Mouse (Mus musculus): Measurements from ENCODE around the gene Leng9. TPM values are rescaled to one million over a fixed set of nuclear protein-coding genes. Genes with fewer than 3 reads are reported as not detected.

Leng9 gene
- polyA plus RNA-seq, 1 experiment from 2014 or later: 4.8 TPM

DNA sequence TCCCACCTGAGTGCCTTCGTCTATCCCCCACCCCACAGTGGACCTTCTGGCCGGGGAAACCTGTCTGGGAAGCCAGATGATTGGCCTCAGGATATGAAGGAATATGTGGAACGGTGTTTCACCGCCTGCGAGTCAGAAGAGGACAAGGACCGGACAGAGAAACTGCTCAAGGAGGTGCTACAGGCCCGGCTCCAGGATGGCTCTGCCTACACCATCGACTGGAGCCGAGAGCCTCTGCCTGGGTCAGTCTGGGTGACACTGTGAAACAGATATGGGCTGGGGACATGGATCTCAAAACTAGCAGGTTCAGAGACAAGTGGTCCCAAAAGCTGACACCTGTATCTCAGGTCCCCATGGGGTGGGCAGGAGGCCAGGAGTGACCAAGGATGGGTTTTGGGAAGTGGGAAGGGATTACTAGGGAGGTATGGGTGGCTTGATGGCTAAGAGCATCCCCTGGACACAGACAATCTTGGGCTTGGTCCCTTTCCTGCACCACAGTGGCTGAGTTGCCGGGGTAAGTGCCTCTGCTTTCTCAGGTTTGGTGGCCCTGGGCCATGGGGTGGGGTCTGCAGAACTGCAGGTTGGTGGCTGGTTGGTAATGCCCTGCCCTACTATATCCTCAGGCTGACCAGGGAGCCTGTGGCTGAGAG is 7.3 kb downstream of the Leng9 start:
- Histone ChIP-seq H3K4me1 (peaks cover 13% of the 10 kb centered on the region), H3K36me3 (peaks cover 86% of the 10 kb centered on the region), H3K27me3 (replicated peaks) (no peaks in the 10 kb centered on the region), H3K4me3 (replicated peaks) (no peak overlapping the region), H3K4me2 (no peak overlapping the region), H3K9me3 (no peaks in the 10 kb centered on the region), H3K27ac (no peak overlapping the region), H3K9ac (no peak overlapping the region)
- no peak; the same call in 1 of the 2 replicates for ATAC-seq (ENCODE audit: insufficient read depth, low FRiP score, low read depth)
- WGBS: 95% methylated on average over 10 of the region's 10 CpGs

DNA sequence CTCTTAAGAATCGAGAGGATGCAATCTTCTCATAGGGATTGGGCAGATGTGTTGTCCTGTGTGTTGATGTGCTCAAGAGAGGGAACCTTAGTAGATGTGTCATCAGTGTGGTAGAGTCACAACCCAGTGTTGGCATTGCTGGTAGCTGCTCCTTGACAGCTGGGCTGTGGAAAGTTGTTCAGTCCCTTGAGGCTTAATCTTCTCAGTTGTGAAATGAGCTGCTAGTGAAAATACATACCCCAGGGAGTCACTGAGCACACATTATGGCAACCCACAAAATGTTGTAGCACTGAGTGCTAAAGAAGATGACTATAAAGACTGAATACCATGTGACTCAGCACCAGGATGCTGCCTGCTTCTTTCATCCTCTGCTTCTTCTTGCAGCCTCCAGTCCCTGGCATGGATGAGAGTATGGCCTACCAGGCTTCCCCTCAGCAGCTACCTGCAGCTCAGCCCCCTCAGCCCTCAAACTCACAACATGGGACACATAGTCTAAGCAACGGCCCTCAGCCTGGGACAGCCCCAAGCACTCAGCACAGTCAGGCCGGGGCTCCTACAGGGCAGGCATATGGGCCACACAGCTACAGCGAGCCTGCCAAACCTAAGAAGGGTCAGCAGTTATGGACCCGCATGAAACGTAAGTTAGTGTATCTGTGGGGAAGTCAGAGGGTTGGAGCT is 8.4 kb downstream of the Leng9 start:
- Histone ChIP-seq H3K36me3 (peaks cover 83% of the 10 kb centered on the region), H3K9ac (no peak overlapping the region), H3K27me3 (replicated peaks) (no peaks in the 10 kb centered on the region), H3K4me3 (replicated peaks) (no peak overlapping the region), H3K9me3 (no peaks in the 10 kb centered on the region), H3K4me2 (no peak overlapping the region), H3K27ac (no peak overlapping the region), H3K4me1 (peaks cover 9% of the 10 kb centered on the region)
- 89% methylated on average over 6 of the region's 6 CpGs for WGBS
- ATAC-seq (ENCODE audit: insufficient read depth, low FRiP score, low read depth): no peak

DNA sequence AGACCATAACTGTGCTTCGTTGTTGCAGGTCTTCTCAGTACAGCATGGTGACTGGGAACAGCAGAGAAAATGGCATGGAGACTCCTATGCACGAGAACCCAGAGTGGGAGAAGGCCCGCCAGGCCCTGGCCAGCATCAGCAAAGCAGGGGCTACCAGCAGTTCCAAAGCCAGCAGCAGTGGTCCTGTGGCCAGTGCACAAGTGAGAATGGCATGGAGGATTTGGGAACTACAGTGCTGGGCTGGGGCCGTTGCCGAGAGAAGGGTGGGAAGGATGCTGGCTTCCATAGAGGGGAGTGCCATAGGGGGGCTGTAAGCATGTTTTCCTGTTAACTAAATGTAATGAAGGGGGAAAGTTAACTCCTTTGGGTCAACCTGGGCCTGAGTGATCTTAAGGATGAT is 10.8 kb downstream of the Leng9 start:
- ATAC-seq (ENCODE audit: insufficient read depth, low FRiP score, low read depth): no peak

DNA sequence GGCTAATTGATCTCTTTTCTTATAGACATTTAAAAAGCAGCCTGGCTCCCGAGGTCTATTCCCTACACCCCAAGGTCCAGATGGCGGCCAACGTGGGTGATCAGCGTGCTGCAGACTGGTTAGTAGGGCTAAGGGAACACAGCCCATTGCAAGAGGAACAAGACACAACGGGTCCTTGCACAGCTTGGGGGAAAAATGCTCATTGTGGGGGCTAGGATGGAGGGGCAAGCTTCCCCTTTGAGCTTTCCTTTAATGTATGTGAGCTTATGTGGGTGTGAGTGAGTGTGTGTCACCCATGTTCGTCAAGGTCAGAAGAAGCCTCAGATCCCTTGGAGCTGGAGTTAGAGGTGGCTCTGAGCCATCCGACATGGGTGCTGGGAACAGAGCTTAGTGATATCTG is 11.5 kb downstream of the Leng9 start:
- peaks cover 52% of the 10 kb centered on the region for H3K36me3 ChIP-seq
- no peak overlapping the region; the same call in 1 of the 2 replicates for H3K4me3 ChIP-seq (replicated peaks)
- H3K27ac ChIP-seq: no peak overlapping the region
- no peaks in the 10 kb centered on the region for H3K9me3 ChIP-seq
- ATAC-seq (ENCODE audit: insufficient read depth, low FRiP score, low read depth): no peak
- peaks cover 11% of the 10 kb centered on the region for H3K4me1 ChIP-seq
- no peak overlapping the region for H3K4me2 ChIP-seq
- 92% methylated on average over 7 of the region's 7 CpGs for WGBS
- H3K27me3 ChIP-seq (replicated peaks): no peaks in the 10 kb centered on the region
- no peak overlapping the region for H3K9ac ChIP-seq

More for the DNA sequence above, 10.8 kb downstream of the Leng9 start:
- H3K4me1 ChIP-seq: peaks cover 11% of the 10 kb centered on the region
- no peaks in the 10 kb centered on the region for H3K27me3 ChIP-seq (replicated peaks)
- H3K27ac ChIP-seq: no peak overlapping the region
- no peak overlapping the region for H3K4me2 ChIP-seq
- no peak overlapping the region for H3K9ac ChIP-seq
- WGBS: 93% methylated on average over 5 of the region's 5 CpGs
- H3K36me3 ChIP-seq: peaks cover 59% of the 10 kb centered on the region
- no peaks in the 10 kb centered on the region for H3K9me3 ChIP-seq
- no peak overlapping the region for H3K4me3 ChIP-seq (replicated peaks)

DNA sequence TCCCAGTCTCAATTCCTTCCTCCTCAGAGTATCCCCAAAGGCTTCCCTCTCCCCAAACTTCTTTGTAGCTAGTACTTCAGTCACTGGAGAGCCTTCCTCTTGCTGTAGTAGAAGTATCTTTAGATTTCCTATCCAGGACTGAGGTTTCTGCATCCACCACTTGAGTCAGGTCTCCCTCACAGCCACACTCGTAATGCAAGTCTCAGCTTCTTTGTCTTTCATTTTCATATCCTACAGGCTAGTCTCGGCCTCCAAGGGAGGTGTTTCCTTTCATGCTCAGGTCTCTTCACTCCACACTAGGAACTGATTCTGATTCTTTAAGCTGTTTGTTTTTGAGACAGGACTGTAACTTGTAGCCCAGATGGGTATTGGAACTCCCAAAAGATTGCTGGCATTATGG is 12.0 kb downstream of the Leng9 start:
- peak overlapping the region; percentile 90 for H3K4me3 ChIP-seq (replicated peaks)
- peaks cover 11% of the 10 kb centered on the region for H3K4me1 ChIP-seq
- H3K9ac ChIP-seq: peak overlapping the region; percentile 88; the same call in 1 of the 2 replicates
- H3K4me2 ChIP-seq: peak overlapping the region; percentile 83
- no peak overlapping the region for H3K27ac ChIP-seq
- no peaks in the 10 kb centered on the region for H3K9me3 ChIP-seq
- ATAC-seq (ENCODE audit: insufficient read depth, low FRiP score, low read depth): no peak
- H3K36me3 ChIP-seq: peaks cover 48% of the 10 kb centered on the region
- no peaks in the 10 kb centered on the region for H3K27me3 ChIP-seq (replicated peaks)
- WGBS: 83% methylated on average over 2 of the region's 2 CpGs

DNA sequence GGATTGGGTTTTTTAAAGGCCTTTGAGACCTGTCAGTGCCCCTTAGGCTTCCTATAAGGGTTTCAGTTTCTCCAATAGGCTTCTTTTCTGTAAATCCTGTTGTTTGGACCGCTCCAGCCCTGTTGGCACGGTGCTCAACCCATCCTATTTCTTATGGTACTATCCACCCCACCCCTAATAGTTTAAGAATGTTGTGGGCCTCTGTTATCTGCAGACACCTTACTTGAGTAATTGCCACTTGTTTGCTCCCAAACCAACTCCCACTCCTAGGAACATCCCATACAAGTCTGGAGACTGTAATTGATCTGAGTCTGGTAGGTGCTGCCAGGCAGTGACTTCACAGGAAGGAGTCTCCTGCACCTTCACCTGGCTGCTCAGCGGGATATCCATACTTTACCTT is 12.4 kb downstream of the Leng9 start:
- Histone ChIP-seq H3K9ac (peak overlapping the region; percentile 88), H3K4me3 (replicated peaks) (peak overlapping the region; percentile 90), H3K27me3 (replicated peaks) (no peaks in the 10 kb centered on the region), H3K27ac (peak overlapping the region; percentile 94), H3K4me1 (peaks cover 11% of the 10 kb centered on the region), H3K9me3 (no peaks in the 10 kb centered on the region), H3K36me3 (peaks cover 44% of the 10 kb centered on the region), H3K4me2 (peak overlapping the region; percentile 83)
- WGBS: 44% methylated on average over 3 of the region's 3 CpGs
- ATAC-seq (ENCODE audit: insufficient read depth, low FRiP score, low read depth): no peak

DNA sequence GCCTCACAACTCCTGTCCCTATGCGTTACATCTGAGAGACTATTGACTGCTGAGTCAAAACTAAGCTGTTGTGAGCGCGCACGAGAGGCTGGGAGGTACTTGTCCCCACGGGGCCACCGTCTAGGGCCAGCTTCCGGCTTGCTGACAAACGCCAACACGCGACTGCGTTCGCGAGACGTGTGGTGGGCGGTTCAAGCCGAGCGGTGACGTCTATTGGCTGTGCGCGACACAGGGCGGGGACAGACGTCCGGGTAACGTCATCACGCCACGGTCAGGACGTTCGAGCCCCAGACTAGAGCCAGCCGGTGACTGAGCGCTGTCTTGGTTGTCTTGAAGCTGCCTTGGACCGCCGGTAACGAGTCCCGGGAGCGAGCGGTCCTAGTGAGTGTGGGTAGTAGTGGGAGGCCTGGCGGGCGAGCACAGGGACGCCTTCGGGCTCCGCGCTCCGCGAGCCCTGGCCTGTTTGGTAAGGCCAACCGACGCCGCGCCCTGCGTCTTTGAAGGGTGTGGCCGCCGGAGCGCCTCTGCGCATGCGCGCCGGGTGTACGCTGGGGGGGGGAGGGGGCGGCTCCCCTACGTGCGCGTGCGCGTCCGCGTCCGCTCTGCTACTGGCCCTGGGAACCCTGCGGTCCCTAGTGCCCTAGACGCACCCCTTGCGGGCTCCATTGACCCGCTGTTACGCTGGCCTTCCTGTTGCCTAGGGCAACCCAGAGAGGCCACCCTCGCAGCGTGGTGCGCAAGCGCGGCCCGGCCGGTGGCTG is 13.2 kb downstream of the Leng9 start, which contains the start of gene Leng8:
Leng8 (plus strand) TSS at position 269 of the 761 bp plus-strand sequence.
- Histone ChIP-seq H3K4me1 (peaks cover 11% of the 10 kb centered on the region), H3K4me2 (peak within 1 kb of the TSS; percentile 83), H3K36me3 (peaks cover 36% of the 10 kb centered on the region), H3K4me3 (replicated peaks) (peak within 1 kb of the TSS; percentile 90), H3K27ac (peak within 1 kb of the TSS; percentile 94), H3K27me3 (replicated peaks) (no peaks in the 10 kb centered on the region), H3K9me3 (no peaks in the 10 kb centered on the region), H3K9ac (peak within 1 kb of the TSS; percentile 88)
- peak; percentile 98 for ATAC-seq (ENCODE audit: insufficient read depth, low FRiP score, low read depth)
- WGBS: under 1% methylated on average over 55 of the region's 78 CpGs

DNA sequence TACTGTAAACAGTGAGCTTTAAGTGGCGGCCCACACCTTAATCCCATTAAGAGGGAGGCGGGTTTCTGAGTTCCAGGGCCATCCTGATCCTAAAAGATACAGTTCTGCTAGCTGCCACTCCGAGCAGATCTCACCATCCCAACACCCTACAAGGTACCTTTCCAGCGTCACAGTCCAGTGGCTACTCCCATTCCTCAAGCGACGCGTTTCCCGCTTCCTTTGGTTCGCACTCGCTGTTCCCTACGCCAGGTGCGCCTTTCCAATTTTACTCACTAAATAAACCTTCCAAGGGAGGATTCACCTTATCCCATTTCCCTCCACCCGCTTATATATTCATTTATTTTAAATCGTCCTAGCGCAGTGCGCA is 13.8 kb downstream of the Leng9 start:
- H3K27me3 ChIP-seq (replicated peaks): no peaks in the 10 kb centered on the region
- peak overlapping the region; percentile 26; the same call in 1 of the 2 replicates for H3K9ac ChIP-seq
- peak overlapping the region; percentile 90 for H3K4me3 ChIP-seq (replicated peaks)
- H3K9me3 ChIP-seq: no peaks in the 10 kb centered on the region
- peaks cover 30% of the 10 kb centered on the region for H3K36me3 ChIP-seq
- peak overlapping the region; percentile 65 for H3K27ac ChIP-seq
- H3K4me1 ChIP-seq: peaks cover 11% of the 10 kb centered on the region
- WGBS: under 1% methylated on average over 16 of the region's 16 CpGs
- ATAC-seq (ENCODE audit: insufficient read depth, low FRiP score, low read depth): peak; percentile 1; the same call in 1 of the 2 replicates
- peak overlapping the region; percentile 71 for H3K4me2 ChIP-seq

DNA sequence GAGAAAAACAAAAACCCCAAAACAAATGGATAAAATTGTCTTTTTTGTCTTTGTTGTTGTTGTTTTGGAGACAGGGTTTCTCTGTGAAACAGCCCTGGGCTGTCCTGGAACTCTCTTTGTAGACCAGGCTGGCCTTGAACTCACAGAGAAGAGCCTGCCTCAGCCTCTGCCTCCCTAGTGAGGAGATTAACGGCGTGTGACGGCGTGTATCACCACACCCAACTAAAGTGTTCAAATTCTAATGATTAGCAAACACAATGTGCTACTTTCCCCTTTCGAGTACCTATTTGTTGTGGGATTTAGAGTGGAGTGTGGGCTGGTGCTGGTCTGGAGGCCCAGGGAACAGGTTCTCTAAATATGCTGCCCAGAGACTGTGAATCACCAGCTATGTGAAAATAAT is 15.3 kb downstream of the Leng9 start:
- H3K27ac ChIP-seq: no peak overlapping the region
- H3K27me3 ChIP-seq (replicated peaks): no peaks in the 10 kb centered on the region
- no peak overlapping the region for H3K4me2 ChIP-seq
- H3K9ac ChIP-seq: no peak overlapping the region
- H3K4me1 ChIP-seq: peaks cover 15% of the 10 kb centered on the region
- H3K4me3 ChIP-seq (replicated peaks): no peak overlapping the region
- 73% methylated on average over 5 of the region's 5 CpGs for WGBS
- H3K9me3 ChIP-seq: no peaks in the 10 kb centered on the region
- peaks cover 16% of the 10 kb centered on the region for H3K36me3 ChIP-seq
- no peak for ATAC-seq (ENCODE audit: insufficient read depth, low FRiP score, low read depth)

DNA sequence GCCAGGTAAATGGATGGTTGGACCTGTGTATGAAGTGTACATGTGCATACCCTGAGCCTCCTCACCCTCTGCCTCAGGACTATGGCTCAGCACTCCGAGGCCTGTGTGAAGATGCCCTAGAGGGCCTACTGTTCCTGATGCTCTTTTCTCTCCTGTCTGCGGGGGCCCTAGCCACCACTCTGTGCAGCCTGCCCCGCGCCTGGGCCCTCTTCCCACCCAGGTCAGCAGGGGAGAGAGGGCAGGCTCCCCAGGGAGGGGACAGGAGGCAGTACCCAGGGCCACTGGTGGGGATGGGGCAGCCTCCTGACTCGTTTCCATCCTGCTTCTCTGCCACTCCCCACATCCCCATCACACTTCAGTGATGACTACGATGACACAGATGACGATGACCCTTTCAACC is 17.2 kb downstream of the Leng9 start:
- 85% methylated on average over 7 of the region's 7 CpGs for WGBS
- H3K4me2 ChIP-seq: no peak overlapping the region
- H3K9ac ChIP-seq: no peak overlapping the region
- H3K4me1 ChIP-seq: peaks cover 12% of the 10 kb centered on the region
- no peak overlapping the region for H3K27ac ChIP-seq
- no peaks in the 10 kb centered on the region for H3K9me3 ChIP-seq
- no peak for ATAC-seq (ENCODE audit: insufficient read depth, low FRiP score, low read depth)
- H3K4me3 ChIP-seq (replicated peaks): no peak overlapping the region
- H3K27me3 ChIP-seq (replicated peaks): no peaks in the 10 kb centered on the region
- H3K36me3 ChIP-seq: no peaks in the 10 kb centered on the region

DNA sequence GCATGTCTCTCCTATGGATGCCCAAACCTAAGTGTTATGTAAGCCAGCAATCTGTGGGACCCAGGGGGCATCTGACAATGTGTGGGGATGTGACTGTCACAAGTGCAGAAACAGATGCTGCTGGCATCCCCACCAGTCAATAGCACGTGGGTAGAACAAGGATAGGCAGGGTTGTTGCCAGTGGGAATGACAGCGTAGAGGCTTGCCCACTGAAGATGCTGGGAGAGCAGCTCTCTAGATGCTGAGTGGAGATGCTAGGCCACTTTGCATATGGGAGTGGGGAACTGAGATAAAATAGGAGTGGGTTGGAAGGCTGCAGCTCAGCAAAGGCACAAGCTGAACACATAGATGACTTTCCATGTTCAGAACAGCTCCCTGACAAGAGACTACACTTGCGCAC is 17.6 kb downstream of the Leng9 start:
- H3K27ac ChIP-seq: no peak overlapping the region
- ATAC-seq (ENCODE audit: insufficient read depth, low FRiP score, low read depth): no peak
- H3K4me2 ChIP-seq: no peak overlapping the region
- H3K9ac ChIP-seq: no peak overlapping the region
- H3K4me3 ChIP-seq (replicated peaks): no peak overlapping the region
- WGBS: 95% methylated on average over 3 of the region's 3 CpGs
- no peaks in the 10 kb centered on the region for H3K9me3 ChIP-seq
- H3K4me1 ChIP-seq: peaks cover 8% of the 10 kb centered on the region
- H3K36me3 ChIP-seq: no peaks in the 10 kb centered on the region
- no peaks in the 10 kb centered on the region for H3K27me3 ChIP-seq (replicated peaks)

DNA sequence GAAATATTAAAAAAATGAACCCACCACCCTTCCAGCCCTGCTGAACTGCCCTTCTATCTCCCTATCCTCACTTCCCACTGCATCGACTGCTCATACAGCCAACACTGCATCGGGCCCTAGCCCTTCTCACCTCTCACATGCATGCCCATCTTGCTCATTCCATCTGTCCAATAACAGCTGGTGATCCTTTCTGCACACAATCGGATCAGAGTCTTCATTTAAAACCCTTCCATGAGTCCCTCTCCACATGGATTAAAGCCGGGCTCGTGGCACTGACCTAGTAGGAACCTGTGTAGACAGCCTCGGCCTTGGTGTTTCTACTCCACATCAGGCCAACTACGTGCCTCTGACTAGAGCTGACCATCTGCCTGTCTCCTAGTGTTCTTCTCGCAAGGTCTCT is 18.2 kb downstream of the Leng9 start:
- 87% methylated on average over 8 of the region's 8 CpGs for WGBS
- H3K27ac ChIP-seq: no peak overlapping the region
- no peak for ATAC-seq (ENCODE audit: insufficient read depth, low FRiP score, low read depth)

More for the DNA sequence above, 18.2 kb downstream of the Leng9 start:
- no peak overlapping the region for H3K4me3 ChIP-seq (replicated peaks)
- no peaks in the 10 kb centered on the region for H3K36me3 ChIP-seq
- H3K9ac ChIP-seq: no peak overlapping the region
- H3K4me2 ChIP-seq: no peak overlapping the region
- H3K27me3 ChIP-seq (replicated peaks): no peaks in the 10 kb centered on the region
- no peaks in the 10 kb centered on the region for H3K9me3 ChIP-seq
- H3K4me1 ChIP-seq: peaks cover 7% of the 10 kb centered on the region; the same call in 1 of the 2 replicates

Measured in stomach, embryonic 15.5 days (tissue).